7 mouse cellular contexts compared by ENCODE assay signal in the genomic region with DNA sequence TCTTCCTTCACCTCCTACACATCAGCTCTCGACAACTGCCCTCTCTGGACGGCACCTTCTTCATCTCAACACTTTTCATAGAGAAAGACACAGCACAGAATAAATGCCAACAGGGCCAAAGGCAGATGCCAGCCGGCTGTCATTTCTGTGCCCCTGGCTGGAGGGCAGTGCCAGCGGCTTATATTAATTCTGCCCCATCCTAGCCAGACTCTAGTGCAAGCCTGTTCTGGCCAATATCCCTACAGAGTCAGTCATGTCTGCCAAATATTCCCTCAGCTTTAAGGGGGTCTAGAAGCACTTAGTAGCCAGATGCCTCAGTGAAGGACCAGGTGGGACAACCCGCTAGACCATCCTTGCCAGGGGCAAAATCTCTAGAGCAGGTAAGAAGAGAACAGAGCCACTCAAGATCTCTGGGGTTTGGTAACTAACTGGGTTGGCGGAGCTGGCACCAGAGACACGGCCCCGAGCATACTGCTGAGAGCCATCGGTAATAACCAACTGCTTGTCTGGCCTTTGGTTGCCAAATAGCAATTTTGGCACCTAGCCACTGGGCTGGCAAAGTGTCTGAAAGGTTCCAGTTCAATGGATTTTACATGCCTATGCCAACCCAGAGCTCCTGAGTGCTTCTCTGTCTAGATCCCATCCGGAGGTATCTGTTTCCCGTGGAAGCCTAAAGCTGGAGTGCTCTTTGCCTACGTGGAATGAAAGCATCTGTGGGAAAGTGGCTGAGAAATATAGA.
DNase-seq lines count a peak whose midpoint lies in the region; ATAC-seq and TF ChIP-seq lines count a peak whose summit lies in the region.

No protein-coding gene starts in this region.

- DNase-seq in left cerebral cortex, postnatal 4 days = peak; percentile 97
- no peak for DNase-seq in left cerebral cortex, adult 8-10 months (ENCODE audit: low spot score in 2 of 2)
- peak; percentile 17 for DNase-seq in adrenal gland, adult 8-10 months
- peak; percentile 75 for DNase-seq in brain, embryonic 14.5 days (ENCODE audit: low read depth)
- peak; percentile 30 for DNase-seq in gastrocnemius, postnatal 25 days
- no peak for DNase-seq in spleen, adult 12 weeks (ENCODE audit: low spot score)

- no peak for TF ChIP-seq POLR2A in brain, embryonic 14.5 days (IDR thresholded peaks at IDR 0.05; ENCODE audit: borderline replicate concordance, extremely low read depth, insufficient read depth, insufficient read length, poor library complexity, severe bottlenecking)

- no peak for ATAC-seq in inflammation-experienced regulatory T-cells, adult 6 months

- intact Hi-C loops in left cerebral cortex, postnatal 4 days (cut with DNase I) = no loop called here

- TF ChIP-seq CTCF in brain, embryonic 14.5 days (IDR thresholded peaks at IDR 0.05; ENCODE audit: borderline replicate concordance, extremely low read depth, insufficient read depth, insufficient read length) = no peak

Comparison
In these comparisons a context has a peak if more than half of its experiments do, and no peak if none do; other contexts are left out.
1. DNase-seq: peak in left cerebral cortex, postnatal 4 days (single experiment), adrenal gland, adult 8-10 months (single experiment), brain, embryonic 14.5 days (single experiment) and gastrocnemius, postnatal 25 days (single experiment); none in left cerebral cortex, adult 8-10 months (0 of 2) and spleen, adult 12 weeks (single experiment).